Mouse (Mus musculus): Measurements from ENCODE around the gene Rlf. TPM values are rescaled to one million over a fixed set of nuclear protein-coding genes. Genes with fewer than 3 reads are reported as not detected.

Gene Rlf
- 44.3 TPM for polyA plus RNA-seq (2017; shearing (Covaris generic))

DNA sequence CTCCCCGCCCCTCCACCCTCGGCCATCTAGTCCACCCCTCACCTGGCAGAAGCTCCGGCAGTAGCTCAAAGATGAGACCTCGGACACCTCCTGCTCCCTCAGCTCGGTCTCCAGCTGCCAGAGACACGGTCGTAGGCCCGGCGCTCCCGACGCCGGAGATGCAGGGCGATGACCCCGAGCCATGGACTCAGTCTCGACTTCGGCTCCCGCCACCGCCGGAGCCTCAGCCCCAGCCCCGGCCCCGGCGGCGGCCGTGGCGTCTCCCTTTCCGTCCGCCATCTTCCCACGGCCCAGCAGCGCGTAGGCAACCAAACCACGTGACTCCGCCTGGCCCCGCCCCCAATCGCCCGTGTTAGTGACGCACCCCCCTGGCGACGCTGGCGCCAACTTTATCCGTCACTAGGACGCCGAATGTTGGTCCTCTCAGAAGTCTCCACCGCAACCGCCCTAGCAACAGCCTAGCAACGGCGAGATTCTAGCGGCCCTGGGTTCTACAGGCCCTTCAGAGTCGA is at the start of gene Rlf:
Rlf (minus strand) TSS at position 292 of the 512 bp plus-strand sequence.

GRCm38 (mm10) chr4:121109126-121109525 is 105.8 kb downstream of the Rlf start, which contains the start of gene Tmco2:
Gene Tmco2 (minus strand): TSS chr4:121109226.

GRCm38 (mm10) chr4:121097650-121098378 is 117.1 kb downstream of the Rlf start, which contains the start of gene Zmpste24:
Gene Zmpste24 (minus strand): TSS chr4:121098241.

Other genes starting within 250 kb of the Rlf start
- 64.6 TPM for gene Smap2, start 197.8 kb downstream of the Rlf start, polyA plus RNA-seq (2017; shearing (Covaris generic))
- gene Col9a2, start 175.7 kb downstream of the Rlf start, polyA plus RNA-seq (2017; shearing (Covaris generic)): not detected
- 51.4 TPM for gene Zmpste24, start 116.8 kb downstream of the Rlf start, polyA plus RNA-seq (2017; shearing (Covaris generic))
- not detected for gene Tmco2, start 105.9 kb downstream of the Rlf start, polyA plus RNA-seq (2017; shearing (Covaris generic))
- not detected for gene Gm12888, start 109.8 kb upstream of the Rlf start, polyA plus RNA-seq (2017; shearing (Covaris generic))
- not detected for gene Gm12886, start 208.0 kb upstream of the Rlf start, polyA plus RNA-seq (2017; shearing (Covaris generic))

Data from CD4-positive, CD25-positive, alpha-beta regulatory T cell (primary cell).